In genomic region chr13:6030128-6030527, GRCm38 (mm10) we compare ENCODE assay signal across 14 mouse cellular contexts.
DNase-seq lines count a peak whose midpoint lies in the region; ATAC-seq lines count a peak whose summit lies in the region.
"Had no signal": no experiment of that assay in that cellular context is flagged by ENCODE, and none has a peak within 500 bp of the region (broad histone marks: within the 10 kb centered on the region; RNA-seq: fewer than 3 reads in every experiment).

No protein-coding gene starts in this region.

- peaks cover 29% of the 10 kb centered on the region for H3K4me1 ChIP-seq in heart, embryonic 12.5 days (replicated peaks)
- peaks cover 4% of the 10 kb centered on the region; the same call in 1 of the 2 replicates for H3K4me1 ChIP-seq in limb, embryonic 11.5 days (ENCODE audit: control insufficient read depth, insufficient read depth, low read length)
- H3K4me1 ChIP-seq: midbrain, embryonic 12.5 days; neural tube, embryonic 12.5 days had no signal

- peak overlapping the region; percentile 53; the same call in 1 of the 2 replicates for H3K27ac ChIP-seq in heart, embryonic 12.5 days (ENCODE audit: poor library complexity, severe bottlenecking)
- H3K27ac ChIP-seq in limb, embryonic 11.5 days (replicated peaks; ENCODE audit: low read depth, low read length) = no peak overlapping the region
- H3K27ac ChIP-seq: midbrain, embryonic 12.5 days; neural tube, embryonic 12.5 days had no signal

- H3K36me3 ChIP-seq in heart, embryonic 12.5 days = no peaks in the 10 kb centered on the region
- H3K36me3 ChIP-seq in limb, embryonic 11.5 days (ENCODE audit: control insufficient read depth, insufficient read depth, low read length) = no peaks in the 10 kb centered on the region
- H3K36me3 ChIP-seq: midbrain, embryonic 12.5 days; neural tube, embryonic 12.5 days had no signal

- WGBS in heart, embryonic 12.5 days = 51% methylated on average over 2 of the region's 2 CpGs
- WGBS in limb, embryonic 11.5 days = 53% methylated on average over 2 of the region's 2 CpGs

- peak; percentile 61; the same call in 1 of the 2 replicates for ATAC-seq in heart, embryonic 12.5 days (ENCODE audit: insufficient number of reproducible peaks, low FRiP score)
- ATAC-seq in limb, embryonic 11.5 days (ENCODE audit: insufficient number of reproducible peaks, low FRiP score, low TSS enrichment, low read depth) = peak; percentile 79

- no peak overlapping the region for H3K4me3 ChIP-seq in heart, embryonic 12.5 days
- H3K4me3 ChIP-seq in limb, embryonic 11.5 days (ENCODE audit: low read depth, low read length) = no peak overlapping the region
- H3K4me3 ChIP-seq: midbrain, embryonic 12.5 days; neural tube, embryonic 12.5 days had no signal

- H3K27me3 ChIP-seq in heart, embryonic 12.5 days (replicated peaks) = no peaks in the 10 kb centered on the region
- no peaks in the 10 kb centered on the region for H3K27me3 ChIP-seq in limb, embryonic 11.5 days (ENCODE audit: control insufficient read depth, insufficient read depth, low read length)
- H3K27me3 ChIP-seq: midbrain, embryonic 12.5 days; neural tube, embryonic 12.5 days had no signal

- intact Hi-C loops in heart, postnatal 10 days (cut with DNase I) = no loop called here

- no peak overlapping the region for H3K4me2 ChIP-seq in heart, embryonic 12.5 days
- H3K4me2 ChIP-seq in limb, embryonic 11.5 days (ENCODE audit: low read depth, severe bottlenecking) = no peak overlapping the region
- H3K4me2 ChIP-seq: midbrain, embryonic 12.5 days; neural tube, embryonic 12.5 days had no signal

- H3K9me3 ChIP-seq in heart, embryonic 12.5 days (replicated peaks) = no peaks in the 10 kb centered on the region
- H3K9me3 ChIP-seq in limb, embryonic 11.5 days (ENCODE audit: control insufficient read depth, low read length) = no peaks in the 10 kb centered on the region
- H3K9me3 ChIP-seq: midbrain, embryonic 12.5 days; neural tube, embryonic 12.5 days had no signal

- H3K9ac ChIP-seq in heart, embryonic 12.5 days = no peak overlapping the region
- no peak overlapping the region for H3K9ac ChIP-seq in limb, embryonic 11.5 days (ENCODE audit: low read length)
- H3K9ac ChIP-seq: midbrain, embryonic 12.5 days; neural tube, embryonic 12.5 days had no signal

- no peak for DNase-seq in heart, postnatal 10 days
- DNase-seq in 3T3-L1 (ENCODE audit: low read depth, low spot score) = peak; percentile 95
- peak; percentile 67 for DNase-seq in embryo, embryonic 10 days (ENCODE audit: low spot score)
- peak; percentile 35 for DNase-seq in limb, embryonic 11.5 days (ENCODE audit: low spot score)
- DNase-seq in gastrocnemius, postnatal 10 days = no peak
- no peak for DNase-seq in kidney, postnatal 4 days
- no peak for DNase-seq in testis, postnatal 10 days (ENCODE audit: low spot score)
- DNase-seq: cerebellum, adult 9-11 months; kidney, postnatal 25 days; layer of hippocampus, postnatal 36 days; liver had no signal

Comparison
In these comparisons a context has a peak if more than half of its experiments do, and no peak if none do; other contexts are left out.
1. DNase-seq: peak in 3T3-L1 (single experiment), embryo, embryonic 10 days (single experiment) and limb, embryonic 11.5 days (single experiment); none in heart, postnatal 10 days (0 of 2), gastrocnemius, postnatal 10 days (single experiment), kidney, postnatal 4 days (0 of 2) and testis, postnatal 10 days (single experiment).